Comparison of ENCODE assay signal across 8 mouse cellular contexts in the genomic region with DNA sequence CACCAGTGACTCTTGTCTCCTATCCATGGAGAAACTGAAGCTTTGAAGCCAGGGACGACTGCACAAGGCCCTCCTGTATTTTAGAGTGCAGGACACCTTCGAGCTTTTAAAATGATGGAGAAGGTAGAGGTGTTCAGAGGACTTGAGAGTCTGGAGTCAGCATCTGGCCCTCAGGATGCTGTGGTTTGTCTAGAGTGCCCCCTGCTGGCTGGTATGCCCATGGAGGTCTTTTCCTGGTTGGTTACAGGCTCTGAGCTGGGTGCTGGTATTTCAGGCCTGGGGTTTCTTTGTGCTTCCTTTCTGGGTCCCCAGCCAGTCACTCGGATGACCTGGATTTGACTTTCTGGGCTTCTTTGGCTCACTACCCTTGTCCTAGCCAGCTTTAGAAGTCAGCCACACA.
DNase-seq lines count a peak whose midpoint lies in the region; ATAC-seq lines count a peak whose summit lies in the region.

No protein-coding gene starts in this region.

- H3K4me3 ChIP-seq in heart, embryonic 11.5 days (ENCODE audit: low read depth, low read length) = no peak overlapping the region
- no peak overlapping the region for H3K4me3 ChIP-seq in embryonic facial prominence, embryonic 10.5 days

- H3K4me2 ChIP-seq in heart, embryonic 11.5 days = no peak overlapping the region

- WGBS in heart, embryonic 11.5 days (ENCODE audit: insufficient replicate concordance) = 47% methylated on average over 3 of the region's 3 CpGs
- 61% methylated on average over 3 of the region's 3 CpGs for WGBS in embryonic facial prominence, embryonic 10.5 days

- H3K4me1 ChIP-seq in heart, embryonic 11.5 days (ENCODE audit: control insufficient read depth, insufficient read depth, low read length) = peaks cover 38% of the 10 kb centered on the region
- peaks cover 44% of the 10 kb centered on the region for H3K4me1 ChIP-seq in embryonic facial prominence, embryonic 10.5 days

- no peak for ATAC-seq in heart, embryonic 11.5 days (replicated peaks; ENCODE audit: insufficient number of reproducible peaks, low FRiP score, low TSS enrichment)

- H3K27ac ChIP-seq in heart, embryonic 11.5 days (ENCODE audit: low read depth, low read length) = no peak overlapping the region
- H3K27ac ChIP-seq in embryonic facial prominence, embryonic 10.5 days (replicated peaks) = no peak overlapping the region

- no peaks in the 10 kb centered on the region for H3K27me3 ChIP-seq in heart, embryonic 11.5 days (ENCODE audit: control insufficient read depth, insufficient read depth, low read length)
- no peaks in the 10 kb centered on the region for H3K27me3 ChIP-seq in embryonic facial prominence, embryonic 10.5 days (replicated peaks; ENCODE audit: low read depth, poor library complexity, severe bottlenecking)
- H3K27me3 ChIP-seq in splenic B cell, adult 2 months (ENCODE audit: control insufficient read depth, insufficient read depth, low read length, poor library complexity, severe bottlenecking) = no peaks in the 10 kb centered on the region

- no peak overlapping the region for H3K9ac ChIP-seq in heart, embryonic 11.5 days (ENCODE audit: low read depth, low read length)

- no peaks in the 10 kb centered on the region for H3K36me3 ChIP-seq in heart, embryonic 11.5 days (ENCODE audit: control insufficient read depth, insufficient read depth, low read length)
- H3K36me3 ChIP-seq in embryonic facial prominence, embryonic 10.5 days (replicated peaks) = peaks cover 62% of the 10 kb centered on the region
- 0 out of 2 replicates have a peak, but pooled peaks cover 3% of the 10 kb centered on the region for H3K36me3 ChIP-seq in splenic B cell, adult 2 months (ENCODE audit: control insufficient read depth, insufficient read depth, low read length, poor library complexity, severe bottlenecking)

- DNase-seq in heart, adult 18-20 months = peak; percentile 74 to 90
- DNase-seq in 416B (ENCODE audit: low read depth) = peak; percentile 67
- peak; percentile 76 for DNase-seq in adrenal gland, adult 2 months
- DNase-seq in embryonic facial prominence, embryonic 10.5 days (ENCODE audit: low spot score) = peak; percentile 79
- DNase-seq in kidney, postnatal 14 days = peak; percentile 81
- peak; percentile 84 for DNase-seq in lung, postnatal 14 days
- peak; percentile 82 for DNase-seq in splenic B cell, adult 2 months (ENCODE audit: low read depth, low spot score)

- H3K9me3 ChIP-seq in heart, embryonic 11.5 days (replicated peaks; ENCODE audit: control insufficient read depth, low read length) = no peaks in the 10 kb centered on the region
- H3K9me3 ChIP-seq in embryonic facial prominence, embryonic 10.5 days = no peaks in the 10 kb centered on the region
